Mouse (Mus musculus): Measurements from ENCODE around the gene Olfr735. TPM values are rescaled to one million over a fixed set of nuclear protein-coding genes. Genes with fewer than 3 reads are reported as not detected.

Gene Olfr735
- not detected for total RNA-seq (2021)

GRCm38 (mm10) chr14:50348796-50349195 is at the start of gene Olfr735:
TSS of gene Olfr735 (minus strand) at chr14:50348872.
- intact Hi-C loops (cut with DNase I), result no loop called here

GRCm38 (mm10) chr14:50380863-50381262 is 32.2 kb upstream of the Olfr735 start, which contains the start of gene Olfr736:
TSS of gene Olfr736 (plus strand) at chr14:50381163.
- no peak for DNase-seq (ENCODE audit: low spot score)

More at GRCm38 (mm10) chr14:50348796-50349195, at the start of gene Olfr735:
- DNase-seq (ENCODE audit: low spot score), result no peak

GRCm38 (mm10) chr14:50363561-50363960 is 14.9 kb upstream of the Olfr735 start:
- DNase-seq (ENCODE audit: low spot score), result no peak
- intact Hi-C loops (cut with DNase I), result no loop called here

More at GRCm38 (mm10) chr14:50380863-50381262, 32.2 kb upstream of the Olfr735 start, which contains the start of gene Olfr736:
- intact Hi-C loops (cut with DNase I), result no loop called here

- intact Hi-C loops (cut with DNase I), result no loop called here
- DNase-seq (ENCODE audit: low spot score), result no peak
Observed at GRCm38 (mm10) chr14:50360480-50360879, 11.8 kb upstream of the Olfr735 start.

GRCm38 (mm10) chr14:50357593-50357992 is 8.9 kb upstream of the Olfr735 start, which contains the start of gene Tlr11:
TSS of gene Tlr11 (plus strand) at chr14:50357914.
- intact Hi-C loops (cut with DNase I), result no loop called here

GRCm38 (mm10) chr14:50356725-50357124 is 8.1 kb upstream of the Olfr735 start:
- no peak for DNase-seq (ENCODE audit: low spot score)
- intact Hi-C loops (cut with DNase I), result no loop called here

More at GRCm38 (mm10) chr14:50357593-50357992, 8.9 kb upstream of the Olfr735 start, which contains the start of gene Tlr11:
- DNase-seq (ENCODE audit: low spot score), result no peak

- intact Hi-C loops (cut with DNase I), result no loop called here
- no peak for DNase-seq (ENCODE audit: low spot score)
Observed at GRCm38 (mm10) chr14:50352438-50352837, 3.8 kb upstream of the Olfr735 start.

- DNase-seq (ENCODE audit: low spot score), result no peak
- intact Hi-C loops (cut with DNase I), result no loop called here
Observed at GRCm38 (mm10) chr14:50326661-50327060, 22.0 kb downstream of the Olfr735 start, which contains the start of gene Olfr734. TSS of gene Olfr734 (minus strand) at chr14:50326761.

GRCm38 (mm10) chr14:50301422-50301821 is 47.2 kb downstream of the Olfr735 start, which contains the start of gene Olfr733:
TSS of gene Olfr733 (minus strand) at chr14:50301522.
- intact Hi-C loops (cut with DNase I), result no loop called here
- DNase-seq (ENCODE audit: low spot score), result no peak

Other genes with a start within 250 kb of the Olfr735 start
- gene Olfr727, start 225.7 kb downstream of the Olfr735 start, total RNA-seq (2021), result not detected
- not detected for gene Olfr728, start 206.2 kb downstream of the Olfr735 start, total RNA-seq (2021)
- gene Olfr729, start 196.0 kb downstream of the Olfr735 start, total RNA-seq (2021), result not detected
- not detected for gene Olfr730, start 160.7 kb downstream of the Olfr735 start, total RNA-seq (2021)
- gene Olfr731, start 107.0 kb downstream of the Olfr735 start, total RNA-seq (2021), result not detected
- gene Olfr732, start 64.7 kb downstream of the Olfr735 start, total RNA-seq (2021), result not detected
- not detected for gene Olfr733, start 47.4 kb downstream of the Olfr735 start, total RNA-seq (2021)
- not detected for gene Olfr734, start 22.1 kb downstream of the Olfr735 start, total RNA-seq (2021)
- gene Tlr11, start 9.0 kb upstream of the Olfr735 start, total RNA-seq (2021), result not detected
- gene Olfr736, start 32.3 kb upstream of the Olfr735 start, total RNA-seq (2021), result not detected
- not detected for gene Olfr738, start 58.7 kb upstream of the Olfr735 start, total RNA-seq (2021)
- not detected for gene Olfr739, start 69.8 kb upstream of the Olfr735 start, total RNA-seq (2021)
- gene Olfr740, start 96.7 kb upstream of the Olfr735 start, total RNA-seq (2021), result not detected
- not detected for gene Olfr741, start 123.9 kb upstream of the Olfr735 start, total RNA-seq (2021)
- not detected for gene Olfr742, start 154.7 kb upstream of the Olfr735 start, total RNA-seq (2021)
- gene Olfr743, start 173.0 kb upstream of the Olfr735 start, total RNA-seq (2021), result not detected